Mouse (Mus musculus): Measurements from ENCODE around the gene Accsl.

Accsl gene

GRCm38 (mm10) chr2:93807440-93807839 lies 61.5 kb downstream of the Accsl start:
- DNase-seq, result no peak

DNA sequence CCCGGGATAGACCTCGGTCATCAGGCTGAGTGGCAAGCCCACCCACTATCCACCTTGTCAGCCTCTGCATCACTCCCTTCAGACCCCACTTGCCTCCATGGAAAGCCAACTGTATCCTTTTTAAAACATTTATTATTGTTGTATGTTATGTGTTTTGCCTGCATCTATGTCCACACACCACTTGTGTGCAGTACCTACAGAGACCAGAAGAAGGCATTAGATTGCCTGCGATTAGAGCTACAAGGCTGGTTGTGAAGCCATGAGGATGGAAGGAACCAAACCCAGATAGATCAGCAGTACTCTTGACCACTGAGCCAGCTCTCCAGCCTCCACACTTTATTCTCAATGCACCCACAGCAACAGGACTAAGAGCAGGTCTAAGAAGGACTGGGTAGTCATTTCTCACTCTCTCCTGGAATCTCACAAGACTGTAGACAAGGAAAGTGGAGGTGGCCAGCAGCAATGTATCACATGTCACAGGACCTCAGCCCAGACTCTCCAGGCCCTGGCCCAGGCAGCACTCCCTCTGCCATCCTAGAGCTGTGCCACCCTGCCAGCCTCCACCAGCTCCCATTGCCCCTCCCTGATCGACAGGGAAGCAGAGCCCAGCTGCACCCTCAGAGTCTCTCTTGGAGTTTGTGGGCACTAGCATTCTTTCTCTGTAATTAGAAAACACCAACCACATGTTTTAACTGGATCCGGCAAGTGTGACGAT lies 62.3 kb downstream of the Accsl start:
- DNase-seq, result no peak

- no peak for DNase-seq
Observed at GRCm38 (mm10) chr2:93805523-93805922, 63.4 kb downstream of the Accsl start.
